Mouse (Mus musculus): ENCODE measurements around the gene Eya2. TPM values are rescaled to one million over a fixed set of nuclear protein-coding genes. Genes with fewer than 3 reads are reported as not detected.

Gene Eya2
- polyA plus RNA-seq, 1 experiment from 2014 or later = 0.07 TPM

DNA sequence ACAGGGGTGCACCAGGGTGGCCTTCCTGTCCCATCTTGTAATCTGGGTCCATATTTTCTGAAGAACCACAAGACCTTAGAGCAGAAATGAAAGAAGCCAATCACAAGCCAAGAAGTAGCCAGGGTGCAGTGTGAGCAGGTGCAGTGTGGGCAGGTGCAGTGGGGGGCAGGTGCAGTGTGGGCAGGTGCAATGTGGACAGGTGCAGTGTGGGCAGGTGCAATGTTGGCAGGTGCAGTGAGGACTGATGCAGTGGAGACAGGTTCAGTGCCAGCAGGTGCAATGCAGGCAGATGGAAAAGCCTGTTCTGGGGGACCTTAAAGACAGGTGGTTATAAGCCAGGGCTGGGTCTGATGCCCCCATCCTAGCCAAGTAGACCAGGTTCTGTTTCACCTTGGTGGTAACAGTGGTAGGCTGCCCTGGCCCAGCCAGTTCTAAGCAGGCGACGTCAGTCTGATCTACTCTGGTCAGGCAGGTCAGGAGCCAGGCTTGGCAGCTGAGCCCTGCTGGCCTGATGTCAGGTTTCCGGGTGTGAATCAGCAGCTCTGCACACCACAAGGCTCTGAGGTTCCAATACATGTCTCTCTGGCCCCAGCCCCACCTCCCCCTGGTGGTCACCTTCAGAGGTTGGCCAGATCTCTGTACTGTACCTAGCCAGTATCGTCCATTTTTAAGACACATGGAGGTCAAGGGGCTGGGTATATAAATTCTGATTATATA, 98.3 kb downstream of the Eya2 start:
- Histone ChIP-seq H3K36me3 (no peaks in the 10 kb centered on the region), H3K27me3 (replicated peaks) (no peaks in the 10 kb centered on the region)
- 0 out of 2 replicates have a peak, but pooled peaks have one; percentile 32 for ATAC-seq

DNA sequence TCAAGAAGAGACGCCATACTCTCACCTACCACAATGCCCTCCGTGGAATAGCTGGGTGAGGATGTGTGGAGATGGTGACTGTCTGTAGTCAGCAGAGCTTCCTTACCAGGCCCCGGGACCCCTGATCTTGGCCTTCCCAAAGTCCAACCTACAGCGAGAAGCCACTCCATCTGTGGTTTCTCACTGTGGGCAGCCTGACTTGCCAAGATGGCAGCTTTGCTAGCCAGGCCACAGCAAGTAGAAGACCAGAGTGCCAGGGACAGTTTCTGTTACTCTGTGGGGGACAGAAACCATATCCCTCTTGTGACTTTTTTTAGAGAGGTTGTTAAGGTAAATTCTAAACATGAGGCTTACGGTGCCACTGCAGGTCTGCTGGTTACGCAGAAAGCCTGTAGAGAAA, 99.9 kb downstream of the Eya2 start:
- no peak overlapping the region for H3K4me3 ChIP-seq
- no peaks in the 10 kb centered on the region for H3K4me1 ChIP-seq
- no peak overlapping the region for H3K27ac ChIP-seq
- no peaks in the 10 kb centered on the region for H3K9me3 ChIP-seq (replicated peaks)
- WGBS (ENCODE audit: insufficient replicate concordance) = 72% methylated on average over 6 of the region's 6 CpGs
- H3K27me3 ChIP-seq (replicated peaks) = no peaks in the 10 kb centered on the region
- no peak overlapping the region for H3K4me2 ChIP-seq
- no peak overlapping the region for H3K9ac ChIP-seq
- ATAC-seq = no peak
- no peaks in the 10 kb centered on the region for H3K36me3 ChIP-seq

More for the DNA sequence above, 98.3 kb downstream of the Eya2 start:
- Histone ChIP-seq H3K9me3 (replicated peaks) (no peaks in the 10 kb centered on the region), H3K27ac (no peak overlapping the region), H3K4me3 (no peak overlapping the region), H3K4me2 (no peak overlapping the region), H3K4me1 (no peaks in the 10 kb centered on the region), H3K9ac (no peak overlapping the region)
- WGBS (ENCODE audit: insufficient replicate concordance) = 41% methylated on average over 4 of the region's 4 CpGs

GRCm38 (mm10) chr2:165700252-165700908, 105.5 kb downstream of the Eya2 start:
- Histone ChIP-seq H3K9ac (no peak overlapping the region), H3K4me2 (no peak overlapping the region), H3K4me1 (no peaks in the 10 kb centered on the region), H3K4me3 (no peak overlapping the region), H3K27me3 (replicated peaks) (no peaks in the 10 kb centered on the region), H3K9me3 (replicated peaks) (no peaks in the 10 kb centered on the region), H3K27ac (no peak overlapping the region), H3K36me3 (no peaks in the 10 kb centered on the region)
- ATAC-seq = no peak
- WGBS (ENCODE audit: insufficient replicate concordance) = 76% methylated on average over 19 of the region's 19 CpGs

DNA sequence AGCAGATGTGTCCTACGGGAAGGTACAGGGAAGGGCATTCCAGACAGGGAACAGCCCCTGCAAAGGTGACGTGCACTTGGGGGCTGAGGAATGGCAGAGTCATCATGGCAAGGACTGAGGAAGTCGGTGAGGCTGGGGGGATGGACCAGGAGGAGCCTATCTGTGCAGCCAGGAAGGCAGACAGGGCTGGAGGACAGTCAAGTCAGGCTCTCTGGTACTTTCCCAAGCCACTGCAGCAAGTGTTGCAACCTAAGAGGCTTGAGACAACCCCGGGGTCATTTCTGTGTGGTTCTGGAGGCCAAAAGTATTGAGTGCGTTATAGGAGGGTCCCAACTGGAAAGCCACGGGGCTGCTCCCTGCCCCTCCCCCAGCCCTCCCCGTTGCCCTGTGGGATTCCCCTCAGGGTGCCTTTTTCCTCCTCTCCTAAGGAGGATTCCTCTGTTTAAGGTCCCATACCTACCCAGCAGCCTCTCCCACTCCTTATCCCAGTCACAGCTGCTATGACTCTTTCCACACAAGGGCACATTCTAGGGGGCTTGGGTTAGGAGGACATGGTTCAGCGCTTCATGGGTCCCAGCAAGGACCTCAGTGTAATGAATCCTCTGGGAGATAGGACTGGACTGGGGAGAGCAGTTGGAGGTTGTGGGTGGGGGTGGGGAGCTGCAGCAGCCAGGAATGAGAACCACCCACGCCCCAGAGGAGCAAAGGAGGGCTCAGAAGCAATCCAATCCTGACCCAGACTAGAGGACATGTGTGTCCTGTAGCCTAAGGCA, 108.4 kb downstream of the Eya2 start:
- Histone ChIP-seq H3K4me2 (no peak overlapping the region), H3K27ac (no peak overlapping the region), H3K4me1 (peaks cover 1% of the 10 kb centered on the region; the same call in 1 of the 2 replicates), H3K9me3 (replicated peaks) (no peaks in the 10 kb centered on the region), H3K9ac (no peak overlapping the region), H3K4me3 (no peak overlapping the region), H3K27me3 (replicated peaks) (no peaks in the 10 kb centered on the region), H3K36me3 (no peaks in the 10 kb centered on the region)
- no peak for ATAC-seq
- WGBS (ENCODE audit: insufficient replicate concordance) = 38% methylated on average over 9 of the region's 9 CpGs

DNA sequence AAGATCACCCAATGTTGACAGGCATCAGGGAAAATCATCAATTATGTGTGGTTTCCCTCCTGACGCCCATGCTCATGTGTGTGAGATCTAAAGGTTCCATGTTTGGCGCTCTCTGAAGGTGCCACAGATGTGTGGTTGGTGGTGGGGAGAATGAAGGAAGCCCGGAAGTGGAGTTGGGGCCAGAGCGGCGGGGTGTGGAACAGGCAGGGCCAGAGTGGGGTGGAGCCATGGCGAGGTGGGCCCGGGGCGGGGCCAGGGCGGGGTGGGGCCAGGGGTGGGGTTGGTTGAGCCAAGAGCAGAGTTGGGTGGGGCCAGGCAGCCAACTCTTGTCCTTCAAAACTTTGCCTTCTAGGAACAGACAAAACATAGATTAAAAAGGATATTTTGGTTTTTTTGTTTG, 113.4 kb downstream of the Eya2 start:
- peaks cover 5% of the 10 kb centered on the region; the same call in 1 of the 2 replicates for H3K4me1 ChIP-seq
- H3K36me3 ChIP-seq = no peaks in the 10 kb centered on the region
- no peak overlapping the region for H3K4me3 ChIP-seq
- H3K27ac ChIP-seq = no peak overlapping the region
- no peak overlapping the region for H3K4me2 ChIP-seq
- 35% methylated on average over 9 of the region's 9 CpGs for WGBS (ENCODE audit: insufficient replicate concordance)
- H3K27me3 ChIP-seq (replicated peaks) = no peaks in the 10 kb centered on the region
- H3K9me3 ChIP-seq (replicated peaks) = no peaks in the 10 kb centered on the region
- no peak overlapping the region for H3K9ac ChIP-seq
- peak; percentile 32; the same call in 1 of the 2 replicates for ATAC-seq

GRCm38 (mm10) chr2:165716688-165717087, 121.9 kb downstream of the Eya2 start:
- Histone ChIP-seq H3K36me3 (no peaks in the 10 kb centered on the region), H3K9ac (no peak overlapping the region), H3K4me2 (no peak overlapping the region), H3K27ac (no peak overlapping the region), H3K4me1 (no peaks in the 10 kb centered on the region), H3K27me3 (replicated peaks) (no peaks in the 10 kb centered on the region), H3K9me3 (replicated peaks) (no peaks in the 10 kb centered on the region), H3K4me3 (no peak overlapping the region)
- ATAC-seq = no peak
- 67% methylated on average over 6 of the region's 6 CpGs for WGBS (ENCODE audit: insufficient replicate concordance)

DNA sequence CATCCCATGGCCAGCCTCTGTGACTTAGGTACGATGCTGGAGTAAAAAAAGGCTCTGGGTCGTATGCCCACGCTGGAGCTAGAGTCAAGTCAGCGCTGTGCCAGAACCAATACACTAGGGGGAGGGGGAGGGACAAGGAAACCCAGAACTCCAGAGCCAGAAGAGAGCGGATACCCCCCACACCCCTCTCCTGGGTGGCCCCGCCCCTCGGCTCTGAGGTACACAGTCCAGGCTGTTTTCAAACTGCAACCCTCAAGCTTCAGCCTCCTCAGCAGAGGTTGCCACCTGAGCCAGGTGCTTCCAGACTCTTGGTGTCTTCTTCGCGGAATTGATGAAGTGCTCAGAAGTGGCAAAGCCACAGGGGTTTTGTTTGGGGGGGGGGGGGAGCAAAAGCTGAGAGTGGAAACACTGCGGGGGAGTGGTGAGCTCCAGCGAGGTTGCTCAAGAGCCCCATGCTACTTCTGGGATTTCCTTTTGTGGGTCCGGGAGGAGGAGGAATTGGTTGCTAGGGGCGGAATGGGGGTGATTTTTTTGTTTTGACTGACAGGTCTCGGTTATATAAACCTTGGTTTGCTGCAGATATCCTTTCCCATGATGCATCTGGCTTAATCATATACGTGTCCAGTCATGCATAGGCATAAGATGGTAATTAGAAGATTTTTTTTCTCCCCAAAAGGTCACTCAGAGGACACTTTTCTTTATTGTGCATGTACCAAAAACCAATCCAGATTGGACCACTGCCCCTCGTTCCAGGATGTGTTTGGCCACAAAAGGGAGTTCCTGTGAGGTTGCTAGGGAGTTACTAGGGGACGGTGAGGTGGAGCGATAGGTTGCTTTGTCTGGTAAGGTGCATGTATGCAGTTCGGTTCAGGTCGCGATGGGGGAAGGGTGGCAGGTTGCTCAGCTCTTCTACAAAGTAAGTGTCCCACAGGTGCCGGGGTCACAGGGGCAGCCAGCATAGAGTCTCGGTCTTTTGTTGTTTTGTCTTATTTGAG, 122.6 kb downstream of the Eya2 start:
- H3K27me3 ChIP-seq (replicated peaks) = no peaks in the 10 kb centered on the region
- H3K4me3 ChIP-seq = no peak overlapping the region
- no peak for ATAC-seq
- WGBS (ENCODE audit: insufficient replicate concordance) = 61% methylated on average over 23 of the region's 23 CpGs
- no peaks in the 10 kb centered on the region for H3K4me1 ChIP-seq
- H3K9ac ChIP-seq = no peak overlapping the region
- no peaks in the 10 kb centered on the region for H3K9me3 ChIP-seq (replicated peaks)
- H3K4me2 ChIP-seq = no peak overlapping the region
- H3K36me3 ChIP-seq = no peaks in the 10 kb centered on the region
- H3K27ac ChIP-seq = no peak overlapping the region

- Histone ChIP-seq H3K27ac (no peak overlapping the region), H3K9me3 (replicated peaks) (no peaks in the 10 kb centered on the region), H3K36me3 (no peaks in the 10 kb centered on the region), H3K4me3 (no peak overlapping the region), H3K4me2 (no peak overlapping the region), H3K27me3 (replicated peaks) (no peaks in the 10 kb centered on the region), H3K4me1 (no peaks in the 10 kb centered on the region), H3K9ac (no peak overlapping the region)
- WGBS (ENCODE audit: insufficient replicate concordance) = 70% methylated on average over 8 of the region's 8 CpGs
- no peak for ATAC-seq
These were observed 124.5 kb downstream of the Eya2 start for GRCm38 (mm10) chr2:165719382-165719781.

GRCm38 (mm10) chr2:165721941-165722340, 127.1 kb downstream of the Eya2 start:
- H3K4me3 ChIP-seq = no peak overlapping the region
- H3K4me1 ChIP-seq = no peaks in the 10 kb centered on the region
- no peak overlapping the region for H3K4me2 ChIP-seq
- no peak for ATAC-seq
- no peaks in the 10 kb centered on the region for H3K9me3 ChIP-seq (replicated peaks)
- 67% methylated on average over 5 of the region's 5 CpGs for WGBS (ENCODE audit: insufficient replicate concordance)
- H3K9ac ChIP-seq = no peak overlapping the region
- H3K27me3 ChIP-seq (replicated peaks) = no peaks in the 10 kb centered on the region
- H3K36me3 ChIP-seq = no peaks in the 10 kb centered on the region
- H3K27ac ChIP-seq = no peak overlapping the region

- 65% methylated on average over 18 of the region's 18 CpGs for WGBS (ENCODE audit: insufficient replicate concordance)
- Histone ChIP-seq H3K27me3 (replicated peaks) (peaks cover 4% of the 10 kb centered on the region; the same call in 1 of the 2 replicates), H3K4me1 (no peaks in the 10 kb centered on the region), H3K4me3 (no peak overlapping the region), H3K36me3 (no peaks in the 10 kb centered on the region), H3K4me2 (no peak overlapping the region), H3K9me3 (replicated peaks) (no peaks in the 10 kb centered on the region), H3K9ac (no peak overlapping the region), H3K27ac (no peak overlapping the region)
- no peak for ATAC-seq
These were observed 137.9 kb downstream of the Eya2 start for GRCm38 (mm10) chr2:165732552-165733238.

DNA sequence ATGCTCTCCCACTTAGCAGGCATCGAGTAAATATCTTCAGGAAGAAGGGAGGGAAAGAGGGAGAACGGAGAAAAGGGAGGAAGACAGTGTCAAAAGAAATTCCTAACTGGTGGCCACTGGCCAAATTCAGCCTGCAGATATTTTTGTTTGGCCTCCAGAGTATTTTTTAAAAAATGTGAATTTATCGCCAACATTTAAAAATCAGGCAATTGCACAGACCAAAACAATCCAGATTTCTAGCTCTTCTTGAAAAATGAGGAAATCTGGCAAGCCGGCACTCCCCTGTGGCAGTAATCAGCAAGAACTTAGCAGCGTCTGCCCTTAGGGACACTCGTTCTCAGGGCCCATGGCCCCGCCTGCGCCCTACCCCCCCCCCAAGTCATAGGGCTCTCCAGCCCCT, 138.9 kb downstream of the Eya2 start:
- Histone ChIP-seq H3K4me2 (no peak overlapping the region), H3K4me3 (no peak overlapping the region), H3K9me3 (replicated peaks) (no peaks in the 10 kb centered on the region), H3K27me3 (replicated peaks) (0 out of 2 replicates have a peak, but pooled peaks cover 4% of the 10 kb centered on the region), H3K4me1 (no peaks in the 10 kb centered on the region), H3K27ac (no peak overlapping the region), H3K36me3 (no peaks in the 10 kb centered on the region), H3K9ac (no peak overlapping the region)
- WGBS (ENCODE audit: insufficient replicate concordance) = 64% methylated on average over 8 of the region's 8 CpGs
- no peak for ATAC-seq
